Mouse (Mus musculus): ENCODE measurements around the gene Efcab9. TPM values are rescaled to one million over a fixed set of nuclear protein-coding genes. Genes with fewer than 3 reads are reported as not detected.

Efcab9 gene
- polyA plus RNA-seq (2017; shearing (Covaris generic)), result 2.8 TPM

GRCm38 (mm10) chr11:32531871-32532764 lies at the start of gene Efcab9:
TSS of gene Efcab9 (minus strand) at chr11:32532081.

GRCm38 (mm10) chr11:32532765-32533481 lies 1.0 kb upstream of the Efcab9 start, which contains the start of gene Stk10:
TSS of gene Stk10 (plus strand) at chr11:32533305.

Other genes starting within 250 kb of the Efcab9 start
- 377 TPM for gene Hba-a1, start 248.6 kb downstream of the Efcab9 start, polyA plus RNA-seq (2017; shearing (Covaris generic))
- not detected for gene Hbq1b, start 245.1 kb downstream of the Efcab9 start, polyA plus RNA-seq (2017; shearing (Covaris generic))
- 586 TPM for gene Hba-a2, start 235.6 kb downstream of the Efcab9 start, polyA plus RNA-seq (2017; shearing (Covaris generic))
- not detected for gene Hbq1a, start 232.0 kb downstream of the Efcab9 start, polyA plus RNA-seq (2017; shearing (Covaris generic))
- gene Sh3pxd2b, start 184.3 kb downstream of the Efcab9 start, polyA plus RNA-seq (2017; shearing (Covaris generic)), result 0.12 TPM
- gene Ubtd2, start 76.7 kb downstream of the Efcab9 start, polyA plus RNA-seq (2017; shearing (Covaris generic)), result 5.0 TPM
- gene Stk10, start 1.2 kb upstream of the Efcab9 start, polyA plus RNA-seq (2017; shearing (Covaris generic)), result 317 TPM
- gene Fbxw11, start 110.6 kb upstream of the Efcab9 start, polyA plus RNA-seq (2017; shearing (Covaris generic)), result 56.5 TPM